Mouse (Mus musculus) CD4-positive, CD25-positive, alpha-beta regulatory T cell (primary cell): ENCODE measurements around the gene Pin1. TPM values are rescaled to one million over a fixed set of nuclear protein-coding genes. Genes with fewer than 3 reads are reported as not detected.

ENCODE experiments used
- polyA plus RNA-seq: library from polyadenylated mRNA; unstranded; fragments of 100-300 nt; shearing (Covaris generic); gene quantifications from one replicate; pipeline ENCODE4 v1.2.1, GENCODE M21; 2017

Gene Pin1
- 25.0 TPM for polyA plus RNA-seq

GRCm38 (mm10) chr9:20651602-20652259, at the start of gene Pin1:
Gene Pin1 (plus strand): TSS chr9:20652095.

DNA sequence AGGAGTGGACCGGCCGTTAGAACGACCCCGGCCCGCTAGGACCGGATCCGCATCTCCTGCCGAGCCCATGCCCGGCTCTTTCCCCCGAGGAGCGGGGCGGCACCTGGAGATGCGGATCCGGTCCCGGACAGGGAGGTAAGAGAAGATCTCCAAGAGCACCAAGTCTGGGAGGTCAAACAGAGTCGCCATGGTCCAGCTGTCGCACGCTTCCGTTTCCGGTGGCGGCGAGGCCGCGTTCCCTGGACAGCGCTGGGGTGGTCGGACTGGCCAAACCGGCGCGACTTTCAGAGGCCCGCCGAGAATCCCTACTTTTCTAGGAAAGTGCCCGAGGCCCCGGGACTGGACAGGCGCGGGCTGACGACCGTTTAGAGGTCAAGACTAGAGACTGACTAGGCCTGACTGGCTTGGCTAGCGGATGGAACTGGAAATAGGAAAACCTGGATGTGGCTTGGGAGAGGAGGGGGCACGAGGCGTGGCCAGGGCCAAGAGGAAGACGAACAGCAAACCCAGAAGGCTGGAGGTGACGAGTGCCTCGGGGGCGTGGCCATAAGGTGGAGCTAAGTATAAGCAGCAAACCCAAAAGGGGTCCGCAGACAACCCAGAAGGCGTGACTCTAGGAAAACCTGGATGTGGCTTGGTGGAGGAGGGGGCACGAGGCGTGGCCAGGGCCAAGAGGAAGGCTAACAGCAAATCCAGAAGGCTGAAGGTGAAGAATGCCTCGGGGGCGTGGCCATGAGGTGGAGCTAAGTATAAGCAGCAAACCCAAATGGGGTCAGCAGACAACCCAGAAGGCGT, 9.6 kb upstream of the Pin1 start, which contains the start of gene Ubl5:
Ubl5 (plus strand) TSS at position 778 of the 795 bp plus-strand sequence.

GRCm38 (mm10) chr9:20644360-20645081, 7.4 kb upstream of the Pin1 start, which contains the start of gene Fbxl12:
Gene Fbxl12 (minus strand): TSS chr9:20644767.

Other genes with a start within 250 kb of the Pin1 start
- gene Zfp26, start 191.9 kb upstream of the Pin1 start, polyA plus RNA-seq: 25.4 TPM
- gene Zfp426, start 159.3 kb upstream of the Pin1 start, polyA plus RNA-seq: 21.5 TPM
- 32.6 TPM for gene Zfp266, start 130.7 kb upstream of the Pin1 start, polyA plus RNA-seq
- gene Zfp846, start 70.8 kb upstream of the Pin1 start, polyA plus RNA-seq: 15.4 TPM
- gene Ubl5, start 9.2 kb upstream of the Pin1 start, polyA plus RNA-seq: 308 TPM
- gene Fbxl12, start 7.3 kb upstream of the Pin1 start, polyA plus RNA-seq: 72.4 TPM
- 0.67 TPM for gene Olfm2, start 94.3 kb downstream of the Pin1 start, polyA plus RNA-seq
- gene Col5a3, start 163.0 kb downstream of the Pin1 start, polyA plus RNA-seq: 0.05 TPM
- not detected for gene Rdh8, start 166.4 kb downstream of the Pin1 start, polyA plus RNA-seq
- 68.7 TPM for gene A230050P20Rik, start 216.5 kb downstream of the Pin1 start, polyA plus RNA-seq
- 4.1 TPM for gene Angptl6, start 227.6 kb downstream of the Pin1 start, polyA plus RNA-seq
- gene Ppan, start 236.1 kb downstream of the Pin1 start, polyA plus RNA-seq: 87.3 TPM
- gene Eif3g, start 246.5 kb downstream of the Pin1 start, polyA plus RNA-seq: 290 TPM